Mouse (Mus musculus) heart, embryonic 11.5 days (tissue): ENCODE data around the gene Chst13. TPM values are rescaled to one million over a fixed set of nuclear protein-coding genes. Genes with fewer than 3 reads are reported as not detected.

Experiments
- ATAC-seq: fragments of 200-750 bp; cut with Nextera tagmentation; replicated peaks from 2 replicates; pipeline ENCODE4 v1.8.0; 2017; ENCODE audit warnings: moderate library complexity; ENCODE audit not compliant: insufficient number of reproducible peaks, low FRiP score, low TSS enrichment
- H3K27ac ChIP-seq: fragments of 300-500 bp; sonication (generic); 2 replicates; pipeline ENCODE4 v1.5.1; 2014; ENCODE audit warnings: mild to moderate bottlenecking, low read depth, low read length
- H3K27me3 ChIP-seq: fragments of 300-500 bp; sonication (generic); 2 replicates; pipeline ENCODE4 v1.6.1; 2014; ENCODE audit warnings: mild to moderate bottlenecking, low read length, mixed read lengths; ENCODE audit not compliant: control insufficient read depth, insufficient read depth
- H3K36me3 ChIP-seq: fragments of 300-500 bp; sonication (generic); 2 replicates; pipeline ENCODE4 v1.6.1; 2014; ENCODE audit warnings: mild to moderate bottlenecking, low read length, moderate library complexity, mixed read lengths; ENCODE audit not compliant: control insufficient read depth, insufficient read depth
- H3K4me1 ChIP-seq: fragments of 300-500 bp; sonication (generic); 2 replicates; pipeline ENCODE4 v1.6.1; 2014; ENCODE audit warnings: low read length; ENCODE audit not compliant: control insufficient read depth, insufficient read depth
- H3K4me2 ChIP-seq: fragments of 300-500 bp; sonication (generic); 2 replicates; pipeline ENCODE4 v1.6.1; 2014; ENCODE audit warnings: mild to moderate bottlenecking, moderate library complexity
- H3K4me3 ChIP-seq: fragments of 300-500 bp; sonication (generic); 2 replicates; pipeline ENCODE4 v1.5.1; 2014; ENCODE audit warnings: low read depth, low read length
- H3K9ac ChIP-seq: fragments of 300-500 bp; sonication (generic); 2 replicates; pipeline ENCODE4 v1.6.1; 2014; ENCODE audit warnings: mild to moderate bottlenecking, low read depth, low read length, moderate library complexity
- H3K9me3 ChIP-seq: fragments of 300-500 bp; sonication (generic); replicated peaks from 2 replicates; pipeline ENCODE4 v1.6.1; 2016; ENCODE audit warnings: low read length; ENCODE audit not compliant: control insufficient read depth
- WGBS: fragments of 180-500 bp; shearing (Covaris S2); extraction: QIAGEN DNeasy Blood & Tissue Kit; methylation state at CpG from one replicate; pipeline ENCODE4 v1.1.7; 2014; ENCODE audit not compliant: insufficient replicate concordance; 5-methylcytosine and 5-hydroxymethylcytosine counted together
- polyA plus RNA-seq: library from polyadenylated mRNA; unstranded; fragments of >200 nt; fragmentation: Nextera tagmentation; extraction: Ambion mirVana; gene quantifications from 2 replicates; pipeline ENCODE4 v1.2.1, GENCODE M21; 2014

The Chst13 gene
- polyA plus RNA-seq, 1 experiment from 2014 or later: 0.30 TPM

- Histone ChIP-seq H3K36me3 (no peaks in the 10 kb centered on the region), H3K9ac (no peak overlapping the region), H3K4me3 (no peak overlapping the region), H3K27me3 (0 out of 2 replicates have a peak, but pooled peaks cover 3% of the 10 kb centered on the region), H3K9me3 (0 out of 2 replicates have a peak, but pooled peaks cover 3% of the 10 kb centered on the region), H3K4me2 (no peak overlapping the region), H3K4me1 (no peaks in the 10 kb centered on the region), H3K27ac (no peak overlapping the region)
- no peak for ATAC-seq
- 78% methylated on average over 87 of the region's 87 CpGs for WGBS
These were observed 15.9 kb downstream of the Chst13 start for GRCm38 (mm10) chr6:90308839-90309778.

GRCm38 (mm10) chr6:90306315-90306975, 18.5 kb downstream of the Chst13 start:
- no peak overlapping the region for H3K4me2 ChIP-seq
- H3K27ac ChIP-seq: no peak overlapping the region
- H3K4me3 ChIP-seq: no peak overlapping the region
- WGBS: 76% methylated on average over 6 of the region's 6 CpGs
- 0 out of 2 replicates have a peak, but pooled peaks cover 3% of the 10 kb centered on the region for H3K9me3 ChIP-seq
- H3K4me1 ChIP-seq: no peaks in the 10 kb centered on the region
- H3K27me3 ChIP-seq: 0 out of 2 replicates have a peak, but pooled peaks cover 3% of the 10 kb centered on the region
- no peak overlapping the region for H3K9ac ChIP-seq
- no peak for ATAC-seq
- no peaks in the 10 kb centered on the region for H3K36me3 ChIP-seq

GRCm38 (mm10) chr6:90300919-90301318, 24.1 kb downstream of the Chst13 start, which contains the start of gene BC048671:
Gene BC048671 (plus strand): TSS chr6:90301219.
- Histone ChIP-seq H3K9ac (no peak within 1 kb of the TSS), H3K36me3 (no peaks in the 10 kb centered on the region), H3K9me3 (no peaks in the 10 kb centered on the region), H3K4me3 (no peak within 1 kb of the TSS), H3K4me1 (no peaks in the 10 kb centered on the region), H3K27me3 (no peaks in the 10 kb centered on the region), H3K27ac (no peak within 1 kb of the TSS), H3K4me2 (no peak within 1 kb of the TSS)
- no peak for ATAC-seq
- WGBS: 71% methylated on average over 1 of the region's 1 CpGs

- Histone ChIP-seq H3K27ac (no peak overlapping the region), H3K9me3 (no peaks in the 10 kb centered on the region), H3K4me3 (no peak overlapping the region), H3K27me3 (no peaks in the 10 kb centered on the region), H3K36me3 (no peaks in the 10 kb centered on the region), H3K4me2 (no peak overlapping the region), H3K9ac (no peak overlapping the region), H3K4me1 (no peaks in the 10 kb centered on the region)
- ATAC-seq: no peak
- WGBS: 55% methylated on average over 12 of the region's 12 CpGs
These were observed 36.7 kb downstream of the Chst13 start for GRCm38 (mm10) chr6:90288265-90288664.

Other genes with a start within 250 kb of the Chst13 start
- not detected in 2 replicates for gene Vmn1r49, start 246.7 kb downstream of the Chst13 start, polyA plus RNA-seq
- gene Vmn1r50, start 223.8 kb downstream of the Chst13 start, polyA plus RNA-seq: not detected in 2 replicates
- not detected in 2 replicates for gene Vmn1r51, start 202.6 kb downstream of the Chst13 start, polyA plus RNA-seq
- gene Vmn1r52, start 150.4 kb downstream of the Chst13 start, polyA plus RNA-seq: not detected in 2 replicates
- not detected in 2 replicates for gene V1ra8, start 122.4 kb downstream of the Chst13 start, polyA plus RNA-seq
- gene Vmn1r53, start 100.7 kb downstream of the Chst13 start, polyA plus RNA-seq: not detected in 2 replicates
- gene Vmn1r54, start 78.9 kb downstream of the Chst13 start, polyA plus RNA-seq: not detected in 2 replicates
- not detected in 2 replicates for gene BC048671, start 24.0 kb downstream of the Chst13 start, polyA plus RNA-seq
- not detected in 2 replicates for gene Uroc1, start 8.1 kb upstream of the Chst13 start, polyA plus RNA-seq
- gene Zxdc, start 44.3 kb upstream of the Chst13 start, polyA plus RNA-seq: 5.3 and 5.6 TPM in 2 replicates
- 0.15 TPM in 1 of 2 replicates, not detected in the other for gene Cfap100, start 103.6 kb upstream of the Chst13 start, polyA plus RNA-seq
- 6.0 and 6.2 TPM in 2 replicates for gene Klf15, start 137.4 kb upstream of the Chst13 start, polyA plus RNA-seq
- gene Aldh1l1, start 161.2 kb upstream of the Chst13 start, polyA plus RNA-seq: 1.00 and 1.2 TPM in 2 replicates